7 mouse cellular contexts compared by ENCODE assay signal in the genomic region with DNA sequence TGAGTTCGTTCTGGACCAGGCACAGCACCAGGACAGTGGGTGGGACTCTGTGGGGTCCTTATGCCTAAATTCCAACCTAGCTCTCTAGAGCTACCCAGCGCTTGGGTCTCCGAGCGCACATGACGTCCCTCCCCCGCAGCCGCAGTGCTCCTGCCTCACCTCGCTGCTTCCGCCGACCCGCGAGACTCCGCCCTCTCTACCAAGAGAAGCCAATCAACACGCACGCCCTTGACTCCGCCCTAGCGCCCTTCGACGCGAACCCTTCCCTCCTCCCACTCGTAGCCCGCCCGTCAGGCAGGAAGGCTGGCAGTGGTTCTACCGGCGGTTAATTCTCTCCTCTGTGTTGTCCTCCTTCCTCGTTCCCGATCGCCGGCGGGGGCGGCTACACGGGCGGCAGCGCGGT. TPM values are rescaled to one million over a fixed set of nuclear protein-coding genes. Genes with fewer than 3 reads are reported as not detected.
DNase-seq lines count a peak whose midpoint lies in the region; ATAC-seq lines count a peak whose summit lies in the region.

A gene (plus strand): TSS at position 252 of the 403 bp plus-strand sequence.

- peaks cover 7% of the 10 kb centered on the region for H3K4me1 ChIP-seq in intestine, embryonic 16.5 days (ENCODE audit: control insufficient read depth, insufficient read depth, low read length)
- peaks cover 9% of the 10 kb centered on the region for H3K4me1 ChIP-seq in midbrain, embryonic 11.5 days (ENCODE audit: control insufficient read depth, insufficient read depth, low read length)

- peak within 1 kb of the TSS; percentile 71 for H3K4me2 ChIP-seq in intestine, embryonic 16.5 days (ENCODE audit: low read depth, low read length)
- peak within 1 kb of the TSS; percentile 77 for H3K4me2 ChIP-seq in midbrain, embryonic 11.5 days

- no peaks in the 10 kb centered on the region for H3K36me3 ChIP-seq in intestine, embryonic 16.5 days (ENCODE audit: control insufficient read depth, insufficient read depth, low read length)
- H3K36me3 ChIP-seq in midbrain, embryonic 11.5 days (ENCODE audit: control insufficient read depth, insufficient read depth, low read length), result peaks cover 4% of the 10 kb centered on the region; the same call in 1 of the 2 replicates

- intact Hi-C loops in left cerebral cortex, postnatal 36 days (cut with DNase I), result loop anchor here (5.0 kb wide), 2 partner anchors 44 to 51 kb away; no protein-coding TSS in a partner anchor

- no peaks in the 10 kb centered on the region for H3K27me3 ChIP-seq in intestine, embryonic 16.5 days (replicated peaks; ENCODE audit: control insufficient read depth, insufficient read depth, low read length)
- H3K27me3 ChIP-seq in midbrain, embryonic 11.5 days (ENCODE audit: control insufficient read depth, insufficient read depth, low read length), result no peaks in the 10 kb centered on the region

- peak within 1 kb of the TSS; percentile 91 for H3K27ac ChIP-seq in intestine, embryonic 16.5 days (ENCODE audit: low read length)
- H3K27ac ChIP-seq in midbrain, embryonic 11.5 days (ENCODE audit: low read depth, low read length), result peak within 1 kb of the TSS; percentile 83

- peak; percentile 95 for DNase-seq in adrenal gland, adult 8-10 months
- DNase-seq in embryo, embryonic 9.5 days (ENCODE audit: extremely low spot score), result peak; percentile 97
- peak; percentile 88 to 95 for DNase-seq in gastrocnemius, postnatal 4 days (ENCODE audit: low spot score in 2 of 2)
- DNase-seq in left cerebral cortex, postnatal 36 days (ENCODE audit: low spot score in 2 of 2), result peak; percentile 96 to 97
- peak; percentile 99 for DNase-seq in midbrain, embryonic 11.5 days (ENCODE audit: low spot score, missing footprints)
- DNase-seq in skeletal muscle tissue, adult 2 months (ENCODE audit: low read depth, low spot score), result peak; percentile 93

- no peaks in the 10 kb centered on the region for H3K9me3 ChIP-seq in intestine, embryonic 16.5 days (ENCODE audit: control insufficient read depth, low read length)
- H3K9me3 ChIP-seq in midbrain, embryonic 11.5 days (ENCODE audit: control insufficient read depth, low read length), result no peaks in the 10 kb centered on the region

- H3K4me3 ChIP-seq in intestine, embryonic 16.5 days (ENCODE audit: low read length), result peak within 1 kb of the TSS; percentile 98
- H3K4me3 ChIP-seq in midbrain, embryonic 11.5 days (ENCODE audit: low read depth, low read length), result peak within 1 kb of the TSS; percentile 94

- WGBS in intestine, embryonic 16.5 days, result under 1% methylated on average over 35 of the region's 35 CpGs
- WGBS in midbrain, embryonic 11.5 days, result under 1% methylated on average over 35 of the region's 35 CpGs

- peak within 1 kb of the TSS; percentile 98 for H3K9ac ChIP-seq in intestine, embryonic 16.5 days (ENCODE audit: low read depth, low read length)
- peak within 1 kb of the TSS; percentile 92 for H3K9ac ChIP-seq in midbrain, embryonic 11.5 days (ENCODE audit: low read length)

- peak; percentile 98 for ATAC-seq in intestine, embryonic 16.5 days
- ATAC-seq in midbrain, embryonic 11.5 days (ENCODE audit: low FRiP score), result peak; percentile 99

RNA-seq across cellular contexts. Expression of the gene that starts here (rescaled TPM):
- 100 to 1,000 TPM; 178 to 210 (median 193) TPM for total RNA-seq in adrenal gland, adult 8-10 months (2022)
- 100 to 1,000 TPM; 121 to 124 TPM for total RNA-seq in gastrocnemius, postnatal 4 days (2021)
- 129 and 130 TPM in 2 replicates for polyA plus RNA-seq in intestine, embryonic 16.5 days (2015; fragmentation: Nextera tagmentation; extraction: Ambion mirVana)
- 100 to 1,000 TPM; 478 to 491 TPM for total RNA-seq in left cerebral cortex, postnatal 36 days (2021)
- 198 and 214 TPM in 2 replicates for polyA plus RNA-seq in midbrain, embryonic 11.5 days (2014; fragmentation: Nextera tagmentation; extraction: Ambion mirVana)

Comparison
In these comparisons a context has a peak if more than half of its experiments do, and no peak if none do; other contexts are left out.
1. Peak in every context shown above with its lines: DNase-seq, ATAC-seq, H3K4me3 ChIP-seq and H3K27ac ChIP-seq.